Mouse (Mus musculus) cerebellum, adult 9-11 months (tissue): ENCODE data around the gene Zfand4.
"Not testable (repeated sequence)": the region's sequence is repeated elsewhere in the genome, so short reads cannot be mapped to it uniquely, and the experiment has no call there.

ENCODE experiments used
- DNase-seq: peaks from one replicate; pipeline ENCODE4 v3.0.0; 2022

Zfand4 gene

GRCm38 (mm10) chr6:116264018-116264651 is at the start of gene Zfand4:
Gene Zfand4, plus strand, starts transcription at chr6:116264222.
- DNase-seq: peak; percentile 89

- no peak for DNase-seq
These were observed 36.3 kb upstream of the Zfand4 start for GRCm38 (mm10) chr6:116227767-116228166.

GRCm38 (mm10) chr6:116228785-116229525 is 35.1 kb upstream of the Zfand4 start:
- peak; percentile 55 for DNase-seq

GRCm38 (mm10) chr6:116234821-116235220 is 29.2 kb upstream of the Zfand4 start:
- not testable (repeated sequence) for DNase-seq

GRCm38 (mm10) chr6:116235336-116235735 is 28.7 kb upstream of the Zfand4 start:
- DNase-seq: peak; percentile 20

- DNase-seq: no peak
These were observed 25.9 kb upstream of the Zfand4 start for GRCm38 (mm10) chr6:116238083-116238482.

- no peak for DNase-seq
These were observed 23.7 kb upstream of the Zfand4 start for GRCm38 (mm10) chr6:116240371-116240770.

GRCm38 (mm10) chr6:116259649-116260048 is 4.4 kb upstream of the Zfand4 start:
- DNase-seq: no peak

- no peak for DNase-seq
These were observed 3.5 kb upstream of the Zfand4 start for GRCm38 (mm10) chr6:116260481-116260880.

GRCm38 (mm10) chr6:116262824-116263223 is 1.2 kb upstream of the Zfand4 start:
- no peak for DNase-seq

- DNase-seq: no peak
These were observed 814 bp downstream of the Zfand4 start for GRCm38 (mm10) chr6:116264836-116265235.

- no peak for DNase-seq
These were observed 1.6 kb downstream of the Zfand4 start for GRCm38 (mm10) chr6:116265603-116266002.

GRCm38 (mm10) chr6:116266273-116267109 is 2.5 kb downstream of the Zfand4 start:
- DNase-seq: no peak

- no peak for DNase-seq
These were observed 3.0 kb downstream of the Zfand4 start for GRCm38 (mm10) chr6:116267110-116267423.

- DNase-seq: no peak
These were observed 11.7 kb downstream of the Zfand4 start for GRCm38 (mm10) chr6:116275695-116276094.

GRCm38 (mm10) chr6:116278679-116279317 is 14.8 kb downstream of the Zfand4 start:
- no peak for DNase-seq

GRCm38 (mm10) chr6:116281014-116281413 is 17.0 kb downstream of the Zfand4 start:
- DNase-seq: no peak

- no peak for DNase-seq
These were observed 18.5 kb downstream of the Zfand4 start for GRCm38 (mm10) chr6:116282546-116282945.

GRCm38 (mm10) chr6:116283280-116283679 is 19.3 kb downstream of the Zfand4 start:
- DNase-seq: no peak

- no peak for DNase-seq
These were observed 22.3 kb downstream of the Zfand4 start for GRCm38 (mm10) chr6:116286321-116286720.

GRCm38 (mm10) chr6:116286870-116287575 is 23.0 kb downstream of the Zfand4 start:
- DNase-seq: no peak

GRCm38 (mm10) chr6:116311411-116311810 is 47.4 kb downstream of the Zfand4 start:
- DNase-seq: no peak

- DNase-seq: no peak
These were observed 55.2 kb downstream of the Zfand4 start for GRCm38 (mm10) chr6:116319259-116319658.
